Mouse (Mus musculus) hindbrain, embryonic 10.5 days (tissue): ENCODE data around the gene Olfr1043. TPM values are rescaled to one million over a fixed set of nuclear protein-coding genes. Genes with fewer than 3 reads are reported as not detected.
"Not testable (repeated sequence)": the region's sequence is repeated elsewhere in the genome, so short reads cannot be mapped to it uniquely, and the experiment has no call there.

ENCODE experiments used
- DNase-seq: peaks from one replicate; pipeline ENCODE4 v3.0.0-alpha.2; 2017; ENCODE audit warnings: low spot score
- H3K27ac ChIP-seq: fragments of 300-500 bp; sonication (generic); 2 replicates; pipeline ENCODE4 v1.5.1; 2016; ENCODE audit warnings: mild to moderate bottlenecking, moderate library complexity
- H3K27me3 ChIP-seq: fragments of 300-500 bp; sonication (generic); 2 replicates; pipeline ENCODE4 v1.6.1; 2016; ENCODE audit warnings: mild to moderate bottlenecking; ENCODE audit not compliant: poor library complexity, insufficient read depth, severe bottlenecking
- H3K36me3 ChIP-seq: fragments of 300-500 bp; sonication (generic); 2 replicates; pipeline ENCODE4 v1.6.1; 2016; ENCODE audit warnings: mild to moderate bottlenecking, moderate library complexity
- H3K4me1 ChIP-seq: fragments of 300-500 bp; sonication (generic); replicated peaks from 2 replicates; pipeline ENCODE4 v1.6.1; 2016; ENCODE audit warnings: mild to moderate bottlenecking
- H3K4me3 ChIP-seq: fragments of 300-500 bp; sonication (generic); 2 replicates; pipeline ENCODE4 v1.5.1; 2016; ENCODE audit warnings: mild to moderate bottlenecking, moderate library complexity
- H3K9me3 ChIP-seq: fragments of 300-500 bp; sonication (generic); 2 replicates; pipeline ENCODE4 v1.6.1; 2016; ENCODE audit warnings: mild to moderate bottlenecking, moderate library complexity
- WGBS: fragments of 180-500 bp; shearing (Covaris S2); methylation state at CpG from one replicate; pipeline ENCODE4 v1.1.7; 2016; 5-methylcytosine and 5-hydroxymethylcytosine counted together
- polyA plus RNA-seq: library from polyadenylated mRNA; unstranded; fragments of >200 nt; fragmentation: Nextera tagmentation; extraction: Ambion mirVana; gene quantifications from 2 replicates; pipeline ENCODE4 v1.2.1, GENCODE M21; 2016

Olfr1043 gene
- not detected in 2 replicates for polyA plus RNA-seq

DNA sequence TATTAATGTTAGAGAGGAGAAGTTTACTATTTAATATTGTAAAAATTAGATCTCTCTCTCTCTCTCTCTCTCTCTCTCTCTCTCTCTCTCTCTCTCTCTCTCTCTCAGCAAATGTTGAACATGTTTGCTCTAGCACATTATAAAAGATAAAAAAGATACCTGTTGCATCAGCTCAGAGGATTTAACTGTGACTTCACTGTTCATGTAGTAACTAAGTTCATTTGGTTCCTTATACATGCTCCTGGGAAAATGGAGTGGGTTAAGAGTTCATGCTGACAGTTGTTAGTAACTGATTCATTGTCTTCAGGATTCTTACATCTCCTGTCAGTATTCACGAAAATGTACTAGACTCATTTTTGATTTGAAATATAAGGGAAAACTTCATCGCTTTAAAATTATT lies at the start of gene Olfr1043:
TSS of gene Olfr1043 (minus strand) at position 101 of the 400 bp plus-strand sequence.
- no peaks in the 10 kb centered on the region for H3K36me3 ChIP-seq
- WGBS = 92% methylated on average over 2 of the region's 2 CpGs

DNA sequence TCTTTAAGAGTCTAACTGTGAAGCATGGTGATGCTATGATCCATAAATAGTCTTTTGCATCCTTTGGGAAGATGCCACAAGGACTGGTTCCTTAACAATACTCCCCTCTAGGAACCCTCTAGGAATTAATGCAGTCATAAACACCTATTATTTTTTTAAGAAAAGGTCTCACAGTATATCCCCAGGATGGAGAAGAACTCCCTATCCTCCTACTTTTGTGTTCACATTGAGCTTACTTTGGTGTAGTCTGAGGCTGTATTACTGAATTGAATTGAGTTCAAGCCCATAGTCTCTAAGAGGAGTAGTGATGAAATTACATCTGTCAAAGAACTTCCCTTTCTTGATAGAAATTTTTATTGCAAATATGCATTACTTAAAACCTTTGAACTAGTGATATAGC lies 35.6 kb upstream of the Olfr1043 start, which contains the start of gene Olfr1045:
TSS of gene Olfr1045 (minus strand) at position 101 of the 400 bp plus-strand sequence.
- Histone ChIP-seq H3K27ac (no peak within 1 kb of the TSS), H3K36me3 (no peaks in the 10 kb centered on the region), H3K4me1 (no peaks in the 10 kb centered on the region), H3K9me3 (no peaks in the 10 kb centered on the region), H3K27me3 (no peaks in the 10 kb centered on the region), H3K4me3 (no peak within 1 kb of the TSS)
- DNase-seq = no peak

More for the DNA sequence above, at the start of gene Olfr1043:
- Histone ChIP-seq H3K4me3 (no peak within 1 kb of the TSS), H3K27me3 (no peaks in the 10 kb centered on the region), H3K9me3 (no peaks in the 10 kb centered on the region), H3K4me1 (no peaks in the 10 kb centered on the region), H3K27ac (no peak within 1 kb of the TSS)
- no peak for DNase-seq

DNA sequence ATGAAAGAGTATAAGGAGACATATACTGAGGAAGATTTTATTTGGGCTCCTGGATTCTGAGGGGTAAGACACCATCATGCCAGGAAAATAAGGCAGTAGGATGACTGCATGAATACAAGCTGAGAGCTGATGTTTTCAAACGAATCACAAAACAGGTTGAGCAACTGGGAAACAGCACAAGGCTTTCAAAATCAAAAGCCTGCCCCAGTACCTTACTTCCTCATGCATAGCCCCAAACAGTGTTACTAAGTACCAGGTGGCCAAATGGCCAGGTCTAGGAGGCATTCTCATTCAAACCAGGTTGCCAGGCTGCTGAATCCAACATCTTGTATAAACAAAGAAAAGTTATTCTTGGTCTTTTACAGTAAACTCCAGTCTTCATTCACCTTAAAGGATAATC lies 28.5 kb upstream of the Olfr1043 start:
- 56% methylated on average over 1 of the region's 1 CpGs for WGBS
- H3K27me3 ChIP-seq = no peaks in the 10 kb centered on the region
- no peak overlapping the region for H3K27ac ChIP-seq
- no peaks in the 10 kb centered on the region for H3K36me3 ChIP-seq
- H3K4me1 ChIP-seq = no peaks in the 10 kb centered on the region
- no peak for DNase-seq
- no peak overlapping the region for H3K4me3 ChIP-seq
- no peaks in the 10 kb centered on the region for H3K9me3 ChIP-seq

DNA sequence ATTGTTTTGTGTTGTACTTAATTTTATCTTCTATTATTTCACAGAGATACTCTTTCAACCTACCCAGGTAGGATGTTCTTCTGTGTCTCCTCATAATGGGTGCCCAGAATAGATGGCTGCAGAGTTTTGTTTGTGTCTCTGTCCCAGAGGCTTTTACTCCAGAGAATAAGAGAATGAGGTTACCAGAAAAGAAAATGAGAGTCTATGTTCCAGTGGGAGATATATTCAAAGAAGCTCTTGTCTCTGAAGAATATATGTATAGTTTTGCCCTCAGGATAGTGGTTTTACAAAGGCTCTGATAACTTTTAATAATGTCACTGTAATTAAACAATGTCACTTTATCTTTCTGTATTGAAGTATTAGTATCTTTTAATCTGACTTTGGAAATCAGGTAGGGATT lies 18.3 kb upstream of the Olfr1043 start, which contains the start of gene Olfr52:
TSS of gene Olfr52 (minus strand) at position 101 of the 400 bp plus-strand sequence.
- no peak for DNase-seq
- Histone ChIP-seq H3K9me3 (no peaks in the 10 kb centered on the region), H3K4me3 (no peak within 1 kb of the TSS), H3K4me1 (no peaks in the 10 kb centered on the region), H3K27me3 (no peaks in the 10 kb centered on the region), H3K27ac (no peak within 1 kb of the TSS), H3K36me3 (no peaks in the 10 kb centered on the region)

DNA sequence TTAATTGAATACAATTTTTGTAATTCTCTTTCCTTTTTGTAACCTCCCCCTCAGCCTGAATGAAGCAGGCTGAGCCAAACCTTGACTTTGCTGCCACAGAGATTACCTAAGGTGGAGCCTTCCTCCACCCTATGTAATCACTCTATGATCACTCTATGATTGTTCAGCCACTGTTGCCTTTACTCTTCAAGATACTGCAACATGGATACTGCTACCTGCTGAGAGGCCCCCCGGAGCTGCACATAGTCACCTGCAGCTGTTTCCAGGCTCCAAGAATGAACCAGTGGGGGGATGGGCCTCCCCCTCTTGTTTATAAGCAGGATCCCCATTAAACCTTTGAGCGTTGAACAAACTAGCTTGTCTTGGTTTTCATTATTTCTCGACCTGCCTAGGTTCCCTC lies 12.6 kb upstream of the Olfr1043 start:
- H3K27me3 ChIP-seq = no peaks in the 10 kb centered on the region
- H3K36me3 ChIP-seq = no peaks in the 10 kb centered on the region
- no peaks in the 10 kb centered on the region for H3K9me3 ChIP-seq
- no peaks in the 10 kb centered on the region for H3K4me1 ChIP-seq
- WGBS = 78% methylated on average over 3 of the region's 3 CpGs
- DNase-seq = no peak
- no peak overlapping the region for H3K4me3 ChIP-seq
- no peak overlapping the region for H3K27ac ChIP-seq

DNA sequence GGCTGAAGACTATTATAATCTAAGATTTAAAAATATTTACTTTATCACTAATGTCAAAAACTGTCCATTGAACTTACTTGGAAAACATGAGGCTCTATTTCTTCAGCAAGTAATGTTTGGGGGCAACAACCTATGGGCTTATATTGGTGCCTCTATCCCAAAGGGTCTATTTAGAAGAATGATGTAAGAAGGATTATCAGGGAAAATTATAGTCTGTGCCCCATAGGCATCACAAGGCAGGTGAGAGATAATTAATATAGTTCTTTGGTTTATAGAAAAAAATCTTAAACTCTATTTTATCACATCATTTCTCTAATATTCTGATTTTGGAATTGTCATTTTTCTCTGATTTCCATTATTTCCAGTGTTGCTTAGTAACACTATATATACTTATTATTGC lies 10.4 kb upstream of the Olfr1043 start, which contains the start of gene Olfr1044:
TSS of gene Olfr1044 (minus strand) at position 101 of the 400 bp plus-strand sequence.
- H3K4me3 ChIP-seq = no peak within 1 kb of the TSS
- H3K36me3 ChIP-seq = no peaks in the 10 kb centered on the region
- no peaks in the 10 kb centered on the region for H3K4me1 ChIP-seq
- H3K27me3 ChIP-seq = no peaks in the 10 kb centered on the region
- H3K9me3 ChIP-seq = no peaks in the 10 kb centered on the region
- H3K27ac ChIP-seq = no peak within 1 kb of the TSS
- DNase-seq = no peak

DNA sequence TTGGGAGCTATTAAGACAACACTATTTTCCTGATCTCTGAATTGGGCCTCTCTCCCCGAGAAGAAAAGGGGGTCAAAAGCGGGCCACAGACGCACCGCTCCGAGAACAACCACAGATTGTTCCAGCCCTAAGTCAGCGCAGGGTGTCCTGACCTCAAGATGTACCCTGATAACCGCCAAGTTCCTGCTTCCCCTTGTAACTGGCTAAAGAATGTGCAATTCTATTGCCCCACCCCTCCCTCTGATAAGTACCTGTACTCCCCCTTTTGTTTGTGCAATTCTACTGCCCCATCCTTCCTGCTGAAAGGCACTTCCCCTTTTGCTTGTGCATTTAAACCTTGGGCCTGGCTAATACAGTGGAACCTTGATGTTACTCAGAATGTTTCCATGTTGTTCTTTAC lies 8.1 kb upstream of the Olfr1043 start:
- 89% methylated on average over 7 of the region's 7 CpGs for WGBS
- H3K4me3 ChIP-seq, H3K27ac ChIP-seq, H3K4me1 ChIP-seq, DNase-seq, H3K9me3 ChIP-seq, H3K27me3 ChIP-seq, H3K36me3 ChIP-seq: not testable (repeated sequence)

DNA sequence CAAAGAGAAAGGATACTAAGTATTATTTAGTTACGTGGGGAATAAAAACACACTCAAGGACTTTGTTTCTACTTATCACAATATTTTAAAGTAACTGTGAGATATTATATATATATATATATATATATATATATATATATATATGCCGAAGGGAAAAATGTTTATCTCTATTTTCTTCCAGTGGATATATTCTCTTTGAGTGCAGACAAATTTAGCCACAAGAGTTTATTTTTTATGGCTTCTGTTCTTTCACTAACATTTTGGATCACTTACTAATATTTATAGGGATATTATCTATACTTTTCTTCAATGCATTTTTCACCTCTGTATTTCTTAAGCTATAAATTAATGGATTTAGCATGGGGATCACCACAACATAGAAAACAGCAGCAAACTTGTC lies 5.6 kb downstream of the Olfr1043 start, which contains the start of gene Olfr1042:
TSS of gene Olfr1042 (minus strand) at position 101 of the 400 bp plus-strand sequence.
- Histone ChIP-seq H3K27ac (no peak within 1 kb of the TSS), H3K27me3 (no peaks in the 10 kb centered on the region), H3K4me3 (no peak within 1 kb of the TSS), H3K36me3 (no peaks in the 10 kb centered on the region), H3K4me1 (no peaks in the 10 kb centered on the region), H3K9me3 (no peaks in the 10 kb centered on the region)
- no peak for DNase-seq
- 96% methylated on average over 2 of the region's 2 CpGs for WGBS

DNA sequence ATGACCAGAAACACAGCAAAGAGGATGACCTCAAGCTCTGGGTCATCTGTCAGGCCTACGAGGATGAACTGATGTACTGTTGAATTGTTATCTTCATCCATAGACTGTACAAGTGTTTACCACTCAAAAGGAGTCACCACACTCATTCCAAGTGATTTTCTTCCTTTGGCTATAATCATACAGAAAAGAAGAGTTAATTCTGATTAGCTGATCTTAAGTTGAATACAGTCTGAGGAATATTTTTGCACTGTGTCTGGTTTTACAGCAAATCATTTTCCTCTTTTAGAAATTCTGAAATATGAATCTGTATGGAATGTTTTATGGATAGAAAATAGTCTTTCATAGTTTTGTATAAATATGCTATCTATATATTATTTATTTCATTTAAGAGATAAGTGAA lies 20.7 kb downstream of the Olfr1043 start, which contains the start of gene Olfr1040:
TSS of gene Olfr1040 (minus strand) at position 101 of the 400 bp plus-strand sequence.
- WGBS = 79% methylated on average over 1 of the region's 1 CpGs
- Histone ChIP-seq H3K27me3 (no peaks in the 10 kb centered on the region), H3K4me1 (no peaks in the 10 kb centered on the region), H3K9me3 (no peaks in the 10 kb centered on the region), H3K36me3 (no peaks in the 10 kb centered on the region), H3K4me3 (no peak within 1 kb of the TSS), H3K27ac (no peak within 1 kb of the TSS)
- no peak for DNase-seq

DNA sequence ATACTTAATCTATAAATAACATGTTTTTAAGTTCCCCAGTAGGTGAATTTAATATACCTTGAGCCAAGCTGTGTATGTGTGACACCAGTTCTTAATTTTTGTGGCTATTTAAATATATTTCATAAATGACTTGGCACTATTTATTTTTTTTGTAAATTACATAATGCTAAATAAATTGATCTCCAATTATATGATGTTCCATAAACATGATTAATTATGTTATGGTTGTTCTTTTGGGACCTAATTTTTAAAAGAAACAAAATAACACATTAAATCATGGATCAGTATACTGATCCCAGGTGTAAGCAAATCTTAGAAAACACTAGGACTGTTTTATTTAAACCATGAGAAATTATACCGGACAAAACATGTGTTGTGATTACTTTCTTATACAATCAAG lies 31.5 kb downstream of the Olfr1043 start, which contains the start of gene Olfr1039:
TSS of gene Olfr1039 (minus strand) at position 101 of the 400 bp plus-strand sequence.
- no peaks in the 10 kb centered on the region for H3K36me3 ChIP-seq
- no peaks in the 10 kb centered on the region for H3K4me1 ChIP-seq
- no peak within 1 kb of the TSS for H3K4me3 ChIP-seq
- H3K9me3 ChIP-seq = no peaks in the 10 kb centered on the region
- DNase-seq = no peak
- no peaks in the 10 kb centered on the region for H3K27me3 ChIP-seq
- WGBS = 93% methylated on average over 1 of the region's 1 CpGs
- no peak within 1 kb of the TSS for H3K27ac ChIP-seq

Other genes with a start within 250 kb of the Olfr1043 start
- gene Olfr1026, start 246.0 kb downstream of the Olfr1043 start, polyA plus RNA-seq = not detected in 2 replicates
- not detected in 2 replicates for gene Olfr1028, start 217.1 kb downstream of the Olfr1043 start, polyA plus RNA-seq
- not detected in 2 replicates for gene Olfr1029, start 193.6 kb downstream of the Olfr1043 start, polyA plus RNA-seq
- gene Olfr1030, start 188.2 kb downstream of the Olfr1043 start, polyA plus RNA-seq = not detected in 2 replicates
- not detected in 2 replicates for gene Olfr1031, start 177.2 kb downstream of the Olfr1043 start, polyA plus RNA-seq
- gene Olfr1032, start 162.0 kb downstream of the Olfr1043 start, polyA plus RNA-seq = not detected in 2 replicates
- gene Olfr1033, start 146.9 kb downstream of the Olfr1043 start, polyA plus RNA-seq = not detected in 2 replicates
- gene Olfr1034, start 121.7 kb downstream of the Olfr1043 start, polyA plus RNA-seq = not detected in 2 replicates
- not detected in 2 replicates for gene Olfr1036, start 93.5 kb downstream of the Olfr1043 start, polyA plus RNA-seq
- gene Olfr1037, start 80.1 kb downstream of the Olfr1043 start, polyA plus RNA-seq = not detected in 2 replicates
- not detected in 2 replicates for gene Olfr1039, start 31.6 kb downstream of the Olfr1043 start, polyA plus RNA-seq
- not detected in 2 replicates for gene Olfr1040, start 20.8 kb downstream of the Olfr1043 start, polyA plus RNA-seq
- not detected in 2 replicates for gene Olfr1042, start 5.7 kb downstream of the Olfr1043 start, polyA plus RNA-seq
- not detected in 2 replicates for gene Olfr1044, start 10.3 kb upstream of the Olfr1043 start, polyA plus RNA-seq
- gene Olfr52, start 18.2 kb upstream of the Olfr1043 start, polyA plus RNA-seq = not detected in 2 replicates
- not detected in 2 replicates for gene Olfr1045, start 35.5 kb upstream of the Olfr1043 start, polyA plus RNA-seq
- gene Olfr1046, start 51.8 kb upstream of the Olfr1043 start, polyA plus RNA-seq = not detected in 2 replicates
- gene Olfr1047, start 63.9 kb upstream of the Olfr1043 start, polyA plus RNA-seq = not detected in 2 replicates
- not detected in 2 replicates for gene Olfr1048, start 72.8 kb upstream of the Olfr1043 start, polyA plus RNA-seq
- not detected in 2 replicates for gene Olfr1049, start 90.8 kb upstream of the Olfr1043 start, polyA plus RNA-seq
- gene Olfr1051, start 111.6 kb upstream of the Olfr1043 start, polyA plus RNA-seq = not detected in 2 replicates
- gene Olfr1052, start 124.9 kb upstream of the Olfr1043 start, polyA plus RNA-seq = not detected in 2 replicates
- not detected in 2 replicates for gene Olfr1053, start 147.8 kb upstream of the Olfr1043 start, polyA plus RNA-seq
- not detected in 2 replicates for gene Olfr1054, start 167.9 kb upstream of the Olfr1043 start, polyA plus RNA-seq
- gene Olfr1055, start 182.8 kb upstream of the Olfr1043 start, polyA plus RNA-seq = not detected in 2 replicates
- gene Olfr1056, start 194.9 kb upstream of the Olfr1043 start, polyA plus RNA-seq = not detected in 2 replicates
- not detected in 2 replicates for gene Olfr1057, start 210.9 kb upstream of the Olfr1043 start, polyA plus RNA-seq
- gene Olfr1058, start 221.0 kb upstream of the Olfr1043 start, polyA plus RNA-seq = not detected in 2 replicates
- not detected in 2 replicates for gene Olfr1061, start 246.5 kb upstream of the Olfr1043 start, polyA plus RNA-seq